Mouse (Mus musculus) kidney, adult 8-10 months (tissue): ENCODE measurements around the gene Gm7168.
"Not testable (repeated sequence)": the region's sequence is repeated elsewhere in the genome, so short reads cannot be mapped to it uniquely, and the experiment has no call there.

Source experiments
- DNase-seq, 2 experiments: peaks; one replicate each; pipeline ENCODE4 v3.0.0; 2022

The Gm7168 gene

GRCm38 (mm10) chr17:13948073-13948472 lies at the start of gene Gm7168:
Gene Gm7168 (plus strand): TSS chr17:13948373.
- not testable (repeated sequence) for DNase-seq

- DNase-seq, result no peak
These were observed 49.3 kb upstream of the Gm7168 start for GRCm38 (mm10) chr17:13898838-13899237.

GRCm38 (mm10) chr17:13899241-13899640 lies 48.9 kb upstream of the Gm7168 start:
- DNase-seq, result no peak

GRCm38 (mm10) chr17:13903793-13904192 lies 44.4 kb upstream of the Gm7168 start:
- DNase-seq, result no peak

GRCm38 (mm10) chr17:13907082-13907481 lies 41.1 kb upstream of the Gm7168 start:
- DNase-seq, result no peak

- no peak for DNase-seq
These were observed 40.5 kb upstream of the Gm7168 start for GRCm38 (mm10) chr17:13907681-13908080.

- no peak for DNase-seq
These were observed 34.2 kb upstream of the Gm7168 start for GRCm38 (mm10) chr17:13913951-13914350.

GRCm38 (mm10) chr17:13914531-13914930 lies 33.6 kb upstream of the Gm7168 start:
- peak; percentile 26 to 48 for DNase-seq

- DNase-seq, result peak; percentile 7 to 45
These were observed 27.4 kb upstream of the Gm7168 start for GRCm38 (mm10) chr17:13920771-13921170.

GRCm38 (mm10) chr17:13923418-13923817 lies 24.8 kb upstream of the Gm7168 start:
- no peak for DNase-seq

- no peak for DNase-seq
These were observed 23.6 kb upstream of the Gm7168 start for GRCm38 (mm10) chr17:13924588-13924987.

- no peak for DNase-seq
These were observed 22.2 kb upstream of the Gm7168 start for GRCm38 (mm10) chr17:13925931-13926330.

GRCm38 (mm10) chr17:13930421-13930820 lies 17.8 kb upstream of the Gm7168 start:
- DNase-seq, result no peak

- DNase-seq, result not testable (repeated sequence)
These were observed 12.8 kb upstream of the Gm7168 start for GRCm38 (mm10) chr17:13935364-13935763.

GRCm38 (mm10) chr17:13937787-13938186 lies 10.4 kb upstream of the Gm7168 start:
- no peak for DNase-seq

- DNase-seq, result peak; percentile 12 to 33
These were observed 9.5 kb upstream of the Gm7168 start for GRCm38 (mm10) chr17:13938652-13939051.

GRCm38 (mm10) chr17:13939231-13939630 lies 8.9 kb upstream of the Gm7168 start:
- DNase-seq, result not testable (repeated sequence)

GRCm38 (mm10) chr17:13940487-13940886 lies 7.7 kb upstream of the Gm7168 start:
- no peak for DNase-seq

GRCm38 (mm10) chr17:13951570-13951969 lies 3.4 kb downstream of the Gm7168 start:
- DNase-seq, result not testable (repeated sequence)

GRCm38 (mm10) chr17:13958129-13958528 lies 10.0 kb downstream of the Gm7168 start:
- DNase-seq, result not testable (repeated sequence)

- not testable (repeated sequence) for DNase-seq
These were observed 14.1 kb downstream of the Gm7168 start for GRCm38 (mm10) chr17:13962245-13962644.

GRCm38 (mm10) chr17:13965048-13965447 lies 16.9 kb downstream of the Gm7168 start:
- not testable (repeated sequence) for DNase-seq

GRCm38 (mm10) chr17:13969917-13970316 lies 21.7 kb downstream of the Gm7168 start:
- DNase-seq, result not testable (repeated sequence)

GRCm38 (mm10) chr17:13970796-13971195 lies 22.6 kb downstream of the Gm7168 start:
- DNase-seq, result not testable (repeated sequence)

- DNase-seq, result no peak
These were observed 39.5 kb downstream of the Gm7168 start for GRCm38 (mm10) chr17:13987690-13988089.
